Mouse (Mus musculus): ENCODE data around the gene Gm11639. TPM values are rescaled to one million over a fixed set of nuclear protein-coding genes. Genes with fewer than 3 reads are reported as not detected.
"Not testable (repeated sequence)": the region's sequence is repeated elsewhere in the genome, so short reads cannot be mapped to it uniquely, and the experiment has no call there.

The Gm11639 gene
- polyA plus RNA-seq, 1 experiment from 2014 or later, result 0.01 TPM

GRCm38 (mm10) chr11:105135692-105136091 is 450.2 kb downstream of the Gm11639 start:
- Histone ChIP-seq H3K4me3 (no peak overlapping the region), H3K27ac (no peak overlapping the region), H3K36me3 (peaks cover 98% of the 10 kb centered on the region), H3K4me1 (no peaks in the 10 kb centered on the region), H3K9me3 (no peaks in the 10 kb centered on the region), H3K27me3 (ENCODE audit: insufficient read depth, poor library complexity, severe bottlenecking) (no peaks in the 10 kb centered on the region)
- no peak for DNase-seq (ENCODE audit: low spot score)
- 90% methylated on average over 7 of the region's 7 CpGs for WGBS

- H3K27ac ChIP-seq; H3K4me3 ChIP-seq; DNase-seq (ENCODE audit: low spot score); H3K4me1 ChIP-seq; H3K9me3 ChIP-seq; H3K27me3 ChIP-seq (ENCODE audit: insufficient read depth, poor library complexity, severe bottlenecking): not testable (repeated sequence)
- 88% methylated on average over 2 of the region's 2 CpGs for WGBS
- peaks cover 90% of the 10 kb centered on the region for H3K36me3 ChIP-seq
Measured at GRCm38 (mm10) chr11:105137255-105137654, 451.7 kb downstream of the Gm11639 start.

- H3K4me1 ChIP-seq; H3K27ac ChIP-seq; H3K27me3 ChIP-seq (ENCODE audit: insufficient read depth, poor library complexity, severe bottlenecking); H3K4me3 ChIP-seq; H3K9me3 ChIP-seq; DNase-seq (ENCODE audit: low spot score): not testable (repeated sequence)
- 88% methylated on average over 8 of the region's 8 CpGs for WGBS
- peaks cover 57% of the 10 kb centered on the region for H3K36me3 ChIP-seq
Measured at GRCm38 (mm10) chr11:105140512-105140911, 455.0 kb downstream of the Gm11639 start.

- Histone ChIP-seq H3K9me3 (no peaks in the 10 kb centered on the region), H3K27me3 (ENCODE audit: insufficient read depth, poor library complexity, severe bottlenecking) (0 out of 2 replicates have a peak, but pooled peaks cover 6% of the 10 kb centered on the region), H3K4me1 (no peaks in the 10 kb centered on the region), H3K4me3 (no peak overlapping the region), H3K36me3 (peaks cover 51% of the 10 kb centered on the region), H3K27ac (no peak overlapping the region)
- WGBS, result 91% methylated on average over 5 of the region's 5 CpGs
- DNase-seq (ENCODE audit: low spot score), result no peak
Measured at GRCm38 (mm10) chr11:105141115-105141514, 455.6 kb downstream of the Gm11639 start.

- 0 out of 2 replicates have a peak, but pooled peaks cover 8% of the 10 kb centered on the region for H3K27me3 ChIP-seq (ENCODE audit: insufficient read depth, poor library complexity, severe bottlenecking)
- H3K36me3 ChIP-seq, result peaks cover 27% of the 10 kb centered on the region
- H3K4me3 ChIP-seq, result no peak overlapping the region
- no peak overlapping the region for H3K27ac ChIP-seq
- no peaks in the 10 kb centered on the region for H3K9me3 ChIP-seq
- no peak for DNase-seq (ENCODE audit: low spot score)
- no peaks in the 10 kb centered on the region for H3K4me1 ChIP-seq
Measured at GRCm38 (mm10) chr11:105143564-105143963, 458.1 kb downstream of the Gm11639 start.

GRCm38 (mm10) chr11:105144084-105144483 is 458.6 kb downstream of the Gm11639 start:
- no peak overlapping the region for H3K4me3 ChIP-seq
- whole genome bisulfite sequencing, result 65% methylated on average over 3 of the region's 3 CpGs
- DNase-seq (ENCODE audit: low spot score), result no peak
- no peaks in the 10 kb centered on the region for H3K9me3 ChIP-seq
- H3K36me3 ChIP-seq, result peaks cover 21% of the 10 kb centered on the region
- 0 out of 2 replicates have a peak, but pooled peaks cover 8% of the 10 kb centered on the region for H3K27me3 ChIP-seq (ENCODE audit: insufficient read depth, poor library complexity, severe bottlenecking)
- H3K27ac ChIP-seq, result no peak overlapping the region
- no peaks in the 10 kb centered on the region for H3K4me1 ChIP-seq

- DNase-seq (ENCODE audit: low spot score), result no peak
- H3K4me3 ChIP-seq, result no peak overlapping the region
- 0 out of 2 replicates have a peak, but pooled peaks cover 8% of the 10 kb centered on the region for H3K27me3 ChIP-seq (ENCODE audit: insufficient read depth, poor library complexity, severe bottlenecking)
- H3K36me3 ChIP-seq, result peaks cover 16% of the 10 kb centered on the region
- H3K4me1 ChIP-seq, result no peaks in the 10 kb centered on the region
- H3K27ac ChIP-seq, result no peak overlapping the region
- H3K9me3 ChIP-seq, result no peaks in the 10 kb centered on the region
- 79% methylated on average over 11 of the region's 11 CpGs for WGBS
Measured at GRCm38 (mm10) chr11:105144508-105145210, 459.2 kb downstream of the Gm11639 start.

- 84% methylated on average over 10 of the region's 10 CpGs for WGBS
- H3K36me3 ChIP-seq, result peaks cover 10% of the 10 kb centered on the region
- 0 out of 2 replicates have a peak, but pooled peaks cover 8% of the 10 kb centered on the region for H3K27me3 ChIP-seq (ENCODE audit: insufficient read depth, poor library complexity, severe bottlenecking)
- no peak overlapping the region for H3K27ac ChIP-seq
- no peak overlapping the region for H3K4me3 ChIP-seq
- H3K9me3 ChIP-seq, result no peaks in the 10 kb centered on the region
- no peak for DNase-seq (ENCODE audit: low spot score)
- H3K4me1 ChIP-seq, result no peaks in the 10 kb centered on the region
Measured at GRCm38 (mm10) chr11:105145211-105145610, 459.7 kb downstream of the Gm11639 start.

GRCm38 (mm10) chr11:105146593-105146992 is 461.1 kb downstream of the Gm11639 start, which contains the start of gene Gm10842:
Gene Gm10842, plus strand, starts transcription at chr11:105146893.
- Histone ChIP-seq H3K27ac (no peak within 1 kb of the TSS), H3K27me3 (ENCODE audit: insufficient read depth, poor library complexity, severe bottlenecking) (0 out of 2 replicates have a peak, but pooled peaks cover 8% of the 10 kb centered on the region), H3K4me1 (peaks cover 6% of the 10 kb centered on the region), H3K4me3 (no peak within 1 kb of the TSS), H3K36me3 (no peaks in the 10 kb centered on the region), H3K9me3 (no peaks in the 10 kb centered on the region)
- DNase-seq (ENCODE audit: low spot score), result no peak
- WGBS, result 67% methylated on average over 3 of the region's 3 CpGs

- no peaks in the 10 kb centered on the region for H3K9me3 ChIP-seq
- H3K27ac ChIP-seq, result no peak overlapping the region
- no peaks in the 10 kb centered on the region for H3K36me3 ChIP-seq
- DNase-seq (ENCODE audit: low spot score), result no peak
- WGBS, result 56% methylated on average over 3 of the region's 3 CpGs
- peaks cover 29% of the 10 kb centered on the region for H3K4me1 ChIP-seq
- no peak overlapping the region for H3K4me3 ChIP-seq
- 0 out of 2 replicates have a peak, but pooled peaks cover 8% of the 10 kb centered on the region for H3K27me3 ChIP-seq (ENCODE audit: insufficient read depth, poor library complexity, severe bottlenecking)
Measured at GRCm38 (mm10) chr11:105149353-105149752, 463.8 kb downstream of the Gm11639 start.

GRCm38 (mm10) chr11:105149766-105150165 is 464.3 kb downstream of the Gm11639 start:
- Histone ChIP-seq H3K4me3 (no peak overlapping the region), H3K36me3 (no peaks in the 10 kb centered on the region), H3K27ac (no peak overlapping the region), H3K9me3 (no peaks in the 10 kb centered on the region), H3K27me3 (ENCODE audit: insufficient read depth, poor library complexity, severe bottlenecking) (0 out of 2 replicates have a peak, but pooled peaks cover 8% of the 10 kb centered on the region), H3K4me1 (peaks cover 29% of the 10 kb centered on the region)
- WGBS, result 88% methylated on average over 1 of the region's 1 CpGs
- DNase-seq (ENCODE audit: low spot score), result no peak

GRCm38 (mm10) chr11:105150691-105151090 is 465.2 kb downstream of the Gm11639 start:
- H3K36me3 ChIP-seq, result no peaks in the 10 kb centered on the region
- no peak overlapping the region for H3K4me3 ChIP-seq
- 0 out of 2 replicates have a peak overlapping the region, but pooled peaks have one; percentile 22 for H3K27ac ChIP-seq
- 63% methylated on average over 4 of the region's 4 CpGs for WGBS
- H3K4me1 ChIP-seq, result peaks cover 29% of the 10 kb centered on the region
- no peak for DNase-seq (ENCODE audit: low spot score)
- 0 out of 2 replicates have a peak, but pooled peaks cover 6% of the 10 kb centered on the region for H3K27me3 ChIP-seq (ENCODE audit: insufficient read depth, poor library complexity, severe bottlenecking)
- no peaks in the 10 kb centered on the region for H3K9me3 ChIP-seq

- 21% methylated on average over 19 of the region's 19 CpGs for WGBS
- no peaks in the 10 kb centered on the region for H3K36me3 ChIP-seq
- H3K9me3 ChIP-seq, result no peaks in the 10 kb centered on the region
- peaks cover 36% of the 10 kb centered on the region for H3K4me1 ChIP-seq
- H3K27ac ChIP-seq, result peak overlapping the region; percentile 22; the same call in 1 of the 2 replicates
- peak overlapping the region; percentile 24; the same call in 1 of the 2 replicates for H3K4me3 ChIP-seq
- no peaks in the 10 kb centered on the region for H3K27me3 ChIP-seq (ENCODE audit: insufficient read depth, poor library complexity, severe bottlenecking)
- DNase-seq (ENCODE audit: low spot score), result no peak
Measured at GRCm38 (mm10) chr11:105151226-105152016, 465.9 kb downstream of the Gm11639 start.

Measured in heart, embryonic 10.5 days (tissue).